In genomic region chr4:56121664-56122063, GRCm38 (mm10) we compare ENCODE assay signal across 23 mouse cellular contexts.
"Had no signal": no experiment of that assay in that cellular context is flagged by ENCODE, and none has a peak within 500 bp of the region (broad histone marks: within the 10 kb centered on the region; RNA-seq: fewer than 3 reads in every experiment).

No protein-coding gene starts in this region.

- H3K4me2 ChIP-seq: kidney, embryonic 15.5 days; limb, embryonic 12.5 days; limb, embryonic 15.5 days; liver, embryonic 12.5 days; liver, embryonic 15.5 days; midbrain, embryonic 11.5 days; neural tube, embryonic 12.5 days; neural tube, embryonic 15.5 days had no signal

- H3K9me3 ChIP-seq: kidney, embryonic 15.5 days; limb, embryonic 12.5 days; limb, embryonic 15.5 days; liver, embryonic 12.5 days; liver, embryonic 15.5 days; neural tube, embryonic 12.5 days; neural tube, embryonic 15.5 days had no signal

- H3K27ac ChIP-seq: kidney, embryonic 15.5 days; left cerebral cortex, adult 2 months; limb, embryonic 12.5 days; limb, embryonic 15.5 days; liver, embryonic 12.5 days; liver, embryonic 15.5 days; neural tube, embryonic 12.5 days; neural tube, embryonic 15.5 days; stomach, postnatal 0 days had no signal

- ATAC-seq: liver, embryonic 12.5 days had no signal

- H3K36me3 ChIP-seq: kidney, embryonic 15.5 days; limb, embryonic 12.5 days; limb, embryonic 15.5 days; liver, embryonic 12.5 days; liver, embryonic 15.5 days; neural tube, embryonic 12.5 days; neural tube, embryonic 15.5 days had no signal

- H3K4me1 ChIP-seq: kidney, embryonic 15.5 days; limb, embryonic 12.5 days; liver, embryonic 12.5 days; liver, embryonic 15.5 days; neural tube, embryonic 12.5 days; neural tube, embryonic 15.5 days had no signal

- H3K9ac ChIP-seq: kidney, embryonic 15.5 days; limb, embryonic 12.5 days; limb, embryonic 15.5 days; liver, embryonic 12.5 days; liver, embryonic 15.5 days; neural tube, embryonic 12.5 days; neural tube, embryonic 15.5 days had no signal

- DNase-seq: kidney, adult 8-10 months; kidney, postnatal 10 days; kidney, postnatal 36 days; layer of hippocampus, postnatal 36 days; left cerebral cortex, postnatal 4 days; lung, adult 2 months; lung, postnatal 14 days; lung, postnatal 4 days; midbrain, embryonic 14.5 days; right cerebral cortex, adult 18-20 months; right cerebral cortex, postnatal 14 days; right cerebral cortex, postnatal 4 days; thymus, postnatal 25 days had no signal

- H3K4me3 ChIP-seq: kidney, embryonic 15.5 days; left cerebral cortex, adult 2 months; limb, embryonic 12.5 days; limb, embryonic 15.5 days; liver, embryonic 12.5 days; liver, embryonic 15.5 days; neural tube, embryonic 12.5 days; neural tube, embryonic 15.5 days had no signal

- H3K27me3 ChIP-seq: kidney, embryonic 15.5 days; limb, embryonic 12.5 days; limb, embryonic 15.5 days; liver, embryonic 12.5 days; liver, embryonic 15.5 days; neural tube, embryonic 12.5 days; neural tube, embryonic 15.5 days had no signal
